Mouse (Mus musculus): Measurements from ENCODE around the gene Prkacb. TPM values are rescaled to one million over a fixed set of nuclear protein-coding genes. Genes with fewer than 3 reads are reported as not detected.

Prkacb gene
- total and polyA plus RNA-seq, 3 experiments: 16.5 to 55.6 (median 31.8) TPM

GRCm38 (mm10) chr3:146712305-146712704, 100.5 kb downstream of the Prkacb start:
- Histone ChIP-seq H3K4me3 (ENCODE audit: control insufficient read depth in 1 of 2, insufficient read depth in 1 of 2, low read depth in 2 of 2, low read length in 2 of 2) (no peak overlapping the region), H3K9me3 (replicated peaks; ENCODE audit: insufficient read depth, low read length) (no peaks in the 10 kb centered on the region), H3K4me1 (ENCODE audit: control insufficient read depth in 1 of 2, insufficient read depth in 2 of 2, low read length in 2 of 2) (no peaks in the 10 kb centered on the region), H3K9ac (ENCODE audit: control insufficient read depth, low read depth, low read length, poor library complexity, severe bottlenecking) (no peak overlapping the region), H3K27ac (ENCODE audit: control insufficient read depth, low read depth, low read length) (no peak overlapping the region), H3K36me3 (ENCODE audit: control insufficient read depth in 1 of 2, insufficient read depth in 2 of 2, low read length in 2 of 2) (no peaks in the 10 kb centered on the region), H3K79me2 (ENCODE audit: control insufficient read depth, insufficient read depth, low read length, poor library complexity) (no peaks in the 10 kb centered on the region), H3K27me3 (ENCODE audit: control insufficient read depth in 1 of 2, insufficient read depth in 2 of 2, low read length in 2 of 2) (peaks cover 0 to 3% of the 10 kb centered on the region in 2 experiments; a peak in 1 of 4 replicates)
- no peak for TF ChIP-seq GATA1 (IDR thresholded peaks at IDR 0.05; ENCODE audit: low read depth, low read length)
- no peak for TF ChIP-seq MYB (IDR thresholded peaks at IDR 0.05; ENCODE audit: low read depth, low read length)
- TF ChIP-seq GABPA (IDR thresholded peaks at IDR 0.05; ENCODE audit: low read depth, low read length): no peak
- TF ChIP-seq JUND (IDR thresholded peaks at IDR 0.05; ENCODE audit: low read depth, low read length): no peak
- TF ChIP-seq USF2 (IDR thresholded peaks at IDR 0.05; ENCODE audit: borderline replicate concordance in 1 of 2, insufficient read depth in 1 of 2, low read depth in 1 of 2, low read length in 2 of 2): no peak
- no peak for TF ChIP-seq KAT2A (conservative IDR thresholded peaks at IDR 0.05; ENCODE audit: low read depth, low read length)
- TF ChIP-seq HCFC1 (IDR thresholded peaks at IDR 0.05; ENCODE audit: low read depth, low read length): no peak
- DNase-seq (ENCODE audit: low read depth, low spot score): no peak

GRCm38 (mm10) chr3:146711559-146711958, 101.2 kb downstream of the Prkacb start:
- no peak overlapping the region for H3K4me3 ChIP-seq (ENCODE audit: control insufficient read depth in 1 of 2, insufficient read depth in 1 of 2, low read depth in 2 of 2, low read length in 2 of 2)
- H3K79me2 ChIP-seq (ENCODE audit: control insufficient read depth, insufficient read depth, low read length, poor library complexity): no peaks in the 10 kb centered on the region
- H3K4me1 ChIP-seq (ENCODE audit: control insufficient read depth in 1 of 2, insufficient read depth in 2 of 2, low read length in 2 of 2): no peaks in the 10 kb centered on the region
- peaks cover 0 to 3% of the 10 kb centered on the region in 2 experiments; a peak in 1 of 4 replicates for H3K27me3 ChIP-seq (ENCODE audit: control insufficient read depth in 1 of 2, insufficient read depth in 2 of 2, low read length in 2 of 2)
- H3K36me3 ChIP-seq (ENCODE audit: control insufficient read depth in 1 of 2, insufficient read depth in 2 of 2, low read length in 2 of 2): no peaks in the 10 kb centered on the region
- no peak for TF ChIP-seq TBP (IDR thresholded peaks at IDR 0.05; ENCODE audit: low read depth, low read length)
- no peak for TF ChIP-seq NRF1 (IDR thresholded peaks at IDR 0.05; ENCODE audit: insufficient read depth, low read depth, low read length, poor library complexity, severe bottlenecking)
- TF ChIP-seq MEF2A (IDR thresholded peaks at IDR 0.05; ENCODE audit: extremely low read depth, insufficient replicate concordance, low read depth, low read length, poor library complexity, severe bottlenecking): no peak
- TF ChIP-seq BHLHE40 (IDR thresholded peaks at IDR 0.05; ENCODE audit: borderline replicate concordance, low read depth, low read length): no peak
- no peak for TF ChIP-seq RCOR1 (IDR thresholded peaks at IDR 0.05; ENCODE audit: low read depth, low read length)
- no peak for TF ChIP-seq GATA1 (IDR thresholded peaks at IDR 0.05; ENCODE audit: low read depth, low read length)
- no peak for DNase-seq (ENCODE audit: low read depth, low spot score)
- H3K9ac ChIP-seq (ENCODE audit: control insufficient read depth, low read depth, low read length, poor library complexity, severe bottlenecking): no peak overlapping the region
- no peak overlapping the region for H3K27ac ChIP-seq (ENCODE audit: control insufficient read depth, low read depth, low read length)
- H3K9me3 ChIP-seq (replicated peaks; ENCODE audit: insufficient read depth, low read length): no peaks in the 10 kb centered on the region

- H3K4me3 ChIP-seq (ENCODE audit: control insufficient read depth in 1 of 2, insufficient read depth in 1 of 2, low read depth in 2 of 2, low read length in 2 of 2): no peak overlapping the region
- no peak overlapping the region for H3K9ac ChIP-seq (ENCODE audit: control insufficient read depth, low read depth, low read length, poor library complexity, severe bottlenecking)
- peaks cover 0 to 3% of the 10 kb centered on the region in 2 experiments; a peak in 1 of 4 replicates for H3K27me3 ChIP-seq (ENCODE audit: control insufficient read depth in 1 of 2, insufficient read depth in 2 of 2, low read length in 2 of 2)
- no peaks in the 10 kb centered on the region for H3K79me2 ChIP-seq (ENCODE audit: control insufficient read depth, insufficient read depth, low read length, poor library complexity)
- no peak for DNase-seq (ENCODE audit: low read depth, low spot score)
- H3K4me1 ChIP-seq (ENCODE audit: control insufficient read depth in 1 of 2, insufficient read depth in 2 of 2, low read length in 2 of 2): no peaks in the 10 kb centered on the region
- H3K27ac ChIP-seq (ENCODE audit: control insufficient read depth, low read depth, low read length): no peak overlapping the region
- no peak for TF ChIP-seq TBP (IDR thresholded peaks at IDR 0.05; ENCODE audit: low read depth, low read length)
- no peak for TF ChIP-seq E2F4 (IDR thresholded peaks at IDR 0.05; ENCODE audit: borderline replicate concordance, low read depth, low read length)
- no peak for TF ChIP-seq ZKSCAN1 (IDR thresholded peaks at IDR 0.05; ENCODE audit: low read depth, low read length)
- no peaks in the 10 kb centered on the region for H3K36me3 ChIP-seq (ENCODE audit: control insufficient read depth in 1 of 2, insufficient read depth in 2 of 2, low read length in 2 of 2)
- H3K9me3 ChIP-seq (replicated peaks; ENCODE audit: insufficient read depth, low read length): no peaks in the 10 kb centered on the region
Observed at GRCm38 (mm10) chr3:146711084-146711483, 101.7 kb downstream of the Prkacb start.
